8 mouse cellular contexts compared by ENCODE assay signal in the genomic region with DNA sequence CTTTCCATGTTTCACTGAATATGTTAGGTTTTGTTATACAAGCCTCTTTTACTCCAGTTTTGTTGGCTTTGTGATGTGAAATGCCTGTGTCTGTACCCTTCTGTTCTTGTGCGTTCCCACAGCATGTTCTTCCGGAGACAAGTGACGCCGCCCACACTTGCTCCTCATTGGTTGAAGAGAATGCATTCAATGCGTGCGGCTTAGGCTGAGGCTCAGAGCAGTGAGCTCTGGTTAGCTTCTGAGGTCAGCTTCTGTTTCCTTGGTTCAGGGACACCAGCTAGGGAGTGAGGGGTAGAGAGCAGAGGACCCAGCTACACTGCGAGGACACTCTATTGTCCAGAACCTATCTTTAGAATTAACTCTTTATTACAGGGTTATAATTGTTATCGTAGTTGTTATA. TPM values are rescaled to one million over a fixed set of nuclear protein-coding genes. Genes with fewer than 3 reads are reported as not detected.
DNase-seq lines count a peak whose midpoint lies in the region.

No protein-coding gene starts in this region.

- peak; percentile 82 for DNase-seq in ZHBTc4 (ENCODE audit: low read depth, low spot score)
- peak; percentile 45 to 59 for DNase-seq in cerebellum, postnatal 36 days
- peak; percentile 29 to 44 for DNase-seq in gastrocnemius, adult 8-10 months (ENCODE audit: low spot score in 2 of 2)
- DNase-seq in hindlimb bud, embryonic 11.5 days (ENCODE audit: extremely low spot score, low read depth, low spot score): peak; percentile 66
- DNase-seq in left cerebral cortex, adult 11 months (ENCODE audit: low spot score): peak; percentile 61
- peak; percentile 94 for DNase-seq in lung, postnatal 36 days
- DNase-seq in retina, postnatal 7 days (ENCODE audit: low read depth, low spot score): peak; percentile 84
- DNase-seq in thymus, postnatal 36 days: peak; percentile 77 to 78

RNA-seq across cellular contexts. Expression of gene H2-Aa, which starts 4.0 kb away (rescaled TPM):
- total RNA-seq in gastrocnemius, adult 8-10 months (2022): 1 to 10 TPM; 3.1 to 4.1 (median 3.5) TPM

RNA-seq across cellular contexts. Expression of gene H2-Eb1, which starts 14.1 kb away (rescaled TPM):
- total RNA-seq in gastrocnemius, adult 8-10 months (2022): 1 to 10 TPM; 2.6 to 6.3 (median 3.7) TPM

RNA-seq across cellular contexts. Expression of gene H2-Eb2, which starts 33.9 kb away (rescaled TPM):
- not detected for total RNA-seq in gastrocnemius, adult 8-10 months (2022)

RNA-seq across cellular contexts. Expression of gene H2-Ab1, which starts 34.1 kb away (rescaled TPM):
- 1 to 10 TPM; 2.3 to 4.7 (median 3.9) TPM for total RNA-seq in gastrocnemius, adult 8-10 months (2022)

RNA-seq across cellular contexts. Expression of gene H2-Ob, which starts 52.9 kb away (rescaled TPM):
- under 1 TPM in 1 of 4 experiments, not detected in 3; 0.10 TPM for total RNA-seq in gastrocnemius, adult 8-10 months (2022)

Comparison
In these comparisons a context has a peak if more than half of its experiments do, and no peak if none do; other contexts are left out.
1. Peak in every context shown above with its lines: DNase-seq.
2. DNase-seq: peak in every context shown above with its lines; median percentile 94 in lung, postnatal 36 days; 84 in retina, postnatal 7 days; 82 in ZHBTc4; 78 in thymus, postnatal 36 days; 66 in hindlimb bud, embryonic 11.5 days; 61 in left cerebral cortex, adult 11 months; 52 in cerebellum, postnatal 36 days; 36 in gastrocnemius, adult 8-10 months.